ENCODE assay signal across 10 mouse cellular contexts in genomic region chr13:101631561-101631960, GRCm38 (mm10).
A peak's percentile ranks its signal among the peaks of the same experiment; 100 is the strongest.
DNase-seq lines count a peak whose midpoint lies in the region; ATAC-seq lines count a peak whose summit lies in the region.
"Had no signal": no experiment of that assay in that cellular context is flagged by ENCODE, and none has a peak within 500 bp of the region (broad histone marks: within the 10 kb centered on the region; RNA-seq: fewer than 3 reads in every experiment).

No protein-coding gene starts in this region.

- no peak overlapping the region for H3K4me2 ChIP-seq in kidney, embryonic 14.5 days (replicated peaks; ENCODE audit: low read depth, low read length)
- H3K4me2 ChIP-seq: hindbrain, embryonic 15.5 days; neural tube, embryonic 12.5 days had no signal

- 56% methylated on average over 7 of the region's 7 CpGs for WGBS in kidney, embryonic 14.5 days

- no peaks in the 10 kb centered on the region for H3K36me3 ChIP-seq in kidney, embryonic 14.5 days (ENCODE audit: control insufficient read depth, insufficient read depth, low read length)
- H3K36me3 ChIP-seq: hindbrain, embryonic 15.5 days; neural tube, embryonic 12.5 days had no signal

- H3K4me3 ChIP-seq in kidney, embryonic 14.5 days (ENCODE audit: low read length), result no peak overlapping the region
- H3K4me3 ChIP-seq: hindbrain, embryonic 15.5 days; neural tube, embryonic 12.5 days had no signal

- DNase-seq in kidney, adult 11 months, result peak; percentile 13
- DNase-seq in frontal cortex, postnatal 36 days (ENCODE audit: low spot score in 2 of 2), result peak; percentile 23 to 50
- DNase-seq in layer of hippocampus, adult 8-10 months (ENCODE audit: low spot score in 2 of 2), result peak; percentile 22 to 37
- peak; percentile 64 for DNase-seq in retina, postnatal 1 day
- DNase-seq in liver, result no peak
- no peak for DNase-seq in spleen, postnatal 4 days (ENCODE audit: low spot score in 2 of 2)
- no peak for DNase-seq in heart, postnatal 10 days

- ATAC-seq in kidney, embryonic 14.5 days (ENCODE audit: low FRiP score, low TSS enrichment), result no peak

- H3K27me3 ChIP-seq in kidney, embryonic 14.5 days (ENCODE audit: control insufficient read depth, insufficient read depth, low read length), result no peaks in the 10 kb centered on the region
- H3K27me3 ChIP-seq: hindbrain, embryonic 15.5 days; neural tube, embryonic 12.5 days had no signal

- H3K9me3 ChIP-seq in kidney, embryonic 14.5 days (ENCODE audit: control insufficient read depth, low read length), result no peaks in the 10 kb centered on the region
- H3K9me3 ChIP-seq: hindbrain, embryonic 15.5 days; neural tube, embryonic 12.5 days had no signal

- intact Hi-C loops in heart, postnatal 10 days (cut with DNase I), result no loop called here

- H3K27ac ChIP-seq in kidney, embryonic 14.5 days (ENCODE audit: low read depth, low read length), result no peak overlapping the region
- H3K27ac ChIP-seq: hindbrain, embryonic 15.5 days; neural tube, embryonic 12.5 days had no signal

- H3K4me1 ChIP-seq in kidney, embryonic 14.5 days (ENCODE audit: control insufficient read depth, insufficient read depth, low read length), result no peaks in the 10 kb centered on the region
- H3K4me1 ChIP-seq: neural tube, embryonic 12.5 days had no signal

- H3K9ac ChIP-seq in kidney, embryonic 14.5 days (ENCODE audit: low read depth, low read length), result no peak overlapping the region
- H3K9ac ChIP-seq: hindbrain, embryonic 15.5 days; neural tube, embryonic 12.5 days had no signal

Comparison
In these comparisons a context has a peak if more than half of its experiments do, and no peak if none do; other contexts are left out.
1. DNase-seq: peak in kidney, adult 11 months (single experiment), frontal cortex, postnatal 36 days (2 of 2), layer of hippocampus, adult 8-10 months (2 of 2) and retina, postnatal 1 day (single experiment); none in liver (single experiment), spleen, postnatal 4 days (0 of 2) and heart, postnatal 10 days (0 of 2).